Mouse (Mus musculus) lung, adult 2 months (tissue): ENCODE measurements around the gene Fam124b.

ENCODE experiments used
- CTCF ChIP-seq: fragments of 200-500 bp; IDR thresholded peaks from 2 replicates; pipeline ENCODE4 v1.5.1; 2011; ENCODE audit warnings: mild to moderate bottlenecking, low read length, control low read depth; ENCODE audit not compliant: insufficient read depth
- POLR2A ChIP-seq: fragments of 200-500 bp; IDR thresholded peaks from 2 replicates; pipeline ENCODE4 v1.6.1; 2011; ENCODE audit warnings: low read depth, mild to moderate bottlenecking, control low read depth, low read length, borderline replicate concordance; ENCODE audit errors: extremely low read depth

DNA sequence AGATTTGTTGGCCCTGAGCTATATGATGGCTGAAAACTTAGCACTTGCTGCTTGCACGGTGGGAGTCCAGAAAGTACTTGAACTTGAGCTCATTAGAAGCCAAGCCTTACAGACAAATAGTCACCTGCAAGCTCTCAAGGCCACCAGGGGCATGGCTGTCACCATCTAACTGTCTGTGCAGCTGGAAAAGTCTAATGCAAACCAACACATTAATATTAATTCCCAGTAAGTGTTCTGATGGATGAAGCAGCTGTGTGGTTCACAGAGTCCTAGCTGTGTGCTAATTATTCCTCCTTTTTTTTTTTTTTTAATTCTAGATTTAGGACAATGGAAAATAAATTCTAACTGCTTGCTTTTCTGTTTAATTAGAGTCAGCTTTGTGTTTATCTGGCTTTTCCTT is 63.4 kb downstream of the Fam124b start:
- TF ChIP-seq CTCF (no peak), POLR2A (no peak)
